Mouse (Mus musculus) neural tube, embryonic 11.5 days (tissue): Measurements from ENCODE around the gene Glis3. TPM values are rescaled to one million over a fixed set of nuclear protein-coding genes. Genes with fewer than 3 reads are reported as not detected.

Source experiments
- ATAC-seq: fragments of 200-750 bp; cut with Nextera tagmentation; 2 replicates; pipeline ENCODE4 v1.8.0; 2017; ENCODE audit warnings: moderate number of reproducible peaks, mild to moderate bottlenecking, moderate TSS enrichment, moderate library complexity; ENCODE audit not compliant: insufficient read depth, low FRiP score, low TSS enrichment
- DNase-seq: peaks from one replicate; pipeline ENCODE4 v3.0.0-alpha.2; 2015; ENCODE audit warnings: low spot score
- H3K27ac ChIP-seq: fragments of 300-500 bp; sonication (generic); 2 replicates; pipeline ENCODE4 v1.5.1; 2014; ENCODE audit warnings: low read depth, mild to moderate bottlenecking, low read length
- H3K27me3 ChIP-seq: fragments of 300-500 bp; sonication (generic); 2 replicates; pipeline ENCODE4 v1.6.1; 2014; ENCODE audit warnings: mild to moderate bottlenecking, low read length, mixed read lengths; ENCODE audit not compliant: control insufficient read depth, insufficient read depth
- H3K36me3 ChIP-seq: fragments of 300-500 bp; sonication (generic); 2 replicates; pipeline ENCODE4 v1.6.1; 2014; ENCODE audit warnings: mild to moderate bottlenecking, low read length, moderate library complexity, mixed read lengths; ENCODE audit not compliant: control insufficient read depth, insufficient read depth
- H3K4me1 ChIP-seq: fragments of 300-500 bp; sonication (generic); 2 replicates; pipeline ENCODE4 v1.6.1; 2014; ENCODE audit warnings: low read length, mixed read lengths; ENCODE audit not compliant: control insufficient read depth, insufficient read depth
- H3K4me2 ChIP-seq: fragments of 300-500 bp; sonication (generic); 2 replicates; pipeline ENCODE4 v1.6.1; 2014; ENCODE audit warnings: low read depth, mild to moderate bottlenecking, moderate library complexity
- H3K4me3 ChIP-seq: fragments of 300-500 bp; sonication (generic); 2 replicates; pipeline ENCODE4 v1.5.1; 2014; ENCODE audit warnings: low read depth, low read length
- H3K9ac ChIP-seq: fragments of 300-500 bp; sonication (generic); 2 replicates; pipeline ENCODE4 v1.6.1; 2014; ENCODE audit warnings: mild to moderate bottlenecking, low read length
- H3K9me3 ChIP-seq: fragments of 300-500 bp; sonication (generic); 2 replicates; pipeline ENCODE4 v1.6.1; 2016; ENCODE audit warnings: low read length; ENCODE audit not compliant: control insufficient read depth
- WGBS: fragments of 180-500 bp; shearing (Covaris S2); extraction: QIAGEN DNeasy Blood & Tissue Kit; methylation state at CpG from one replicate; pipeline ENCODE4 v1.1.7; 2014; 5-methylcytosine and 5-hydroxymethylcytosine counted together
- polyA plus RNA-seq: library from polyadenylated mRNA; unstranded; fragments of >200 nt; fragmentation: Nextera tagmentation; extraction: Ambion mirVana; gene quantifications from 2 replicates; pipeline ENCODE4 v1.2.1, GENCODE M21; 2014

Glis3 gene
- polyA plus RNA-seq, 1 experiment from 2014 or later: 1.6 TPM

DNA sequence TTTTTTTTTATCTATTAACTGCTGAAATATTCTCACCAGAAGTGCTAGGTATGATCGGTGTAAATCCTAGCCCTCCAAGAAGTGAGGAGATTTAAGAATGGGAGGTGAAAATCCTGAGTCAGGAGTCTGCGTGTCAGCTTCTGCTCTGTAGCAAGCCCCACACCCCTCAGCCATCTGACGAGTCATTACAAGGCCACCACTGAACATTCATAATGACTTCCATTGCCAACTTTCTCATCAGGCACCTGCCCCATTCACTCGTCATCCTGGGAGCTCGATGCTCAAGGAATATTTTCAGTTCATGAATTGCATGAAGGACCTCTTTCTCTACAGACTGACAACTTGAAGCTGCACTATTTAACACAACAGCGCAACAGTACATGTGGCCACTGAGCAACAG lies 32.5 kb downstream of the Glis3 start:
- 80% methylated on average over 6 of the region's 6 CpGs for WGBS
- Histone ChIP-seq H3K4me3 (no peak overlapping the region), H3K4me1 (no peaks in the 10 kb centered on the region), H3K9me3 (no peaks in the 10 kb centered on the region), H3K9ac (no peak overlapping the region), H3K4me2 (no peak overlapping the region), H3K27me3 (no peaks in the 10 kb centered on the region), H3K27ac (no peak overlapping the region), H3K36me3 (no peaks in the 10 kb centered on the region)
- DNase-seq (no peak), ATAC-seq (no peak)

DNA sequence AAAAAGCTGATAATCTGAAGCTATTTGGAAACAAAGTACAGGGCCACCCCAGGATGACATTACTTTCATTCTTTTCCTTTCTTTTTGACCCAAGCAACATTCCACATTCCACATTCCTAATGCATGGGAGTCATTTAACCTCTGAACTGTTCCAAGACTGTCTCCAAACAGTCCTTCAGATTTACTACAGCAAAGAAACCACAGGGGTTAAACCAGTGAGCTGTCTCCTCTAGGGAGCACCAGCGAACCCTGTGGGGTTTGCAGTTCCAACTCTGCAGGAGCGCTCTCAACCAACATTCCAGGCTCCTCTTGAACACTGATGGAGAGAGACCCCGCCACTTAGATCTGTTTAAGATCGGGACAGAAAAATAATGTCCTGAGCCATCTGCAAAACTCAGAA lies 33.6 kb downstream of the Glis3 start:
- no peaks in the 10 kb centered on the region for H3K9me3 ChIP-seq

GRCm38 (mm10) chr19:28640861-28641381 lies 39.0 kb downstream of the Glis3 start:
- no peak for ATAC-seq
- 0 out of 2 replicates have a peak, but pooled peaks cover 3% of the 10 kb centered on the region for H3K4me1 ChIP-seq
- no peak overlapping the region for H3K4me3 ChIP-seq
- no peaks in the 10 kb centered on the region for H3K9me3 ChIP-seq
- DNase-seq: no peak
- no peak overlapping the region for H3K9ac ChIP-seq
- H3K27ac ChIP-seq: no peak overlapping the region
- H3K4me2 ChIP-seq: no peak overlapping the region
- no peaks in the 10 kb centered on the region for H3K36me3 ChIP-seq
- no peaks in the 10 kb centered on the region for H3K27me3 ChIP-seq
- 83% methylated on average over 7 of the region's 7 CpGs for WGBS

More for the DNA sequence above, 33.6 kb downstream of the Glis3 start:
- Histone ChIP-seq H3K27ac (no peak overlapping the region), H3K9ac (no peak overlapping the region), H3K4me1 (no peaks in the 10 kb centered on the region), H3K27me3 (no peaks in the 10 kb centered on the region), H3K36me3 (no peaks in the 10 kb centered on the region), H3K4me2 (no peak overlapping the region), H3K4me3 (no peak overlapping the region)
- WGBS: 48% methylated on average over 4 of the region's 4 CpGs
- ATAC-seq (no peak), DNase-seq (no peak)

DNA sequence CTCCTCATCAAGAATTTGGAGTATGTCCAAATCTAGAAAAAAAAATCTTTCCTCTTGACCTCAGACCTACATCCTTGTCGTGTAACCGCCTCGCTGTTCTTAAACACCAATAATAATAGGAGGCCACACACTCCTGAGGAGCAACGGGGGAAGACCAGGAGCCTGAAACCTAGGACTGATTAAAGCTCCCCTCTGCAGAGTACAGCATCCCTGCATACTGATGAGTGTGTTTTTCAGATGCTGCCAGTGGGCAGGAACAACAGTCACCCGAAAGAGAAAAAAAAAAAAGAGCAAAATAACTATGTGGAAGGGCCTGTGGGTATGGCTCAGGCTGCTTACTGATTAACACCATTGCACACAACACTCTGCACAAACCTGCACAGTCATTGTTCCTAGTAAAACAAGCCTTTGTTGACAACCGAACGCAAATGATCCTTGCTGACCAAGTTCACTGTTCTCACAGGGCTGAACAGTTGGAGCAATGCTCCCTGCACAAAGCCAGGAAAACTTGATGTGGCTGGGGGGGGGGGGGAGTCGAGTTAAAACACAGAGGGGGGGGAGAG lies 43.8 kb downstream of the Glis3 start:
- DNase-seq (no peak), ATAC-seq (no peak)
- no peak overlapping the region for H3K4me2 ChIP-seq
- no peaks in the 10 kb centered on the region for H3K9me3 ChIP-seq
- no peak overlapping the region for H3K4me3 ChIP-seq
- H3K9ac ChIP-seq: no peak overlapping the region
- H3K27me3 ChIP-seq: no peaks in the 10 kb centered on the region
- 49% methylated on average over 7 of the region's 8 CpGs for WGBS
- H3K27ac ChIP-seq: no peak overlapping the region
- 0 out of 2 replicates have a peak, but pooled peaks cover 3% of the 10 kb centered on the region for H3K4me1 ChIP-seq
- H3K36me3 ChIP-seq: no peaks in the 10 kb centered on the region

DNA sequence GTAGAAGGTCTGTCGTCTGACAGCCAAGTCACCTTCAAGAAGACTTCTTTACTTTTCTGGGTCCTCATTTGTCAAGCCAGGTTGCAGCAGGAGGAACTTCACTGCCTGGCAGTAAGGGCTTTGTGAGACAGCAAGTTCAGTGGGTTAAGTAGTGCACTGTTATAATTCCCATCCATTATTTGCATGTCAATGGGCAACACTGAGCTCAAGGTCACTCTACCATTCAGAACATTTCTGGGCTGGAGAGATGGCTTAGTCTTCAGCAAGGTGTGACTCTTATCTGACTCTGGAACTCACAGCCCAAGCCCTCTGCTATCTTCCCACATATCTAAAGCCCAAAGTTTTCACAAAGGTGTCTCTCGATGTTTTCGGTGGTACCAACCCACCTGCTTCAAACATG lies 44.9 kb downstream of the Glis3 start:
- Histone ChIP-seq H3K4me2 (no peak overlapping the region), H3K4me3 (no peak overlapping the region), H3K27me3 (no peaks in the 10 kb centered on the region), H3K9me3 (no peaks in the 10 kb centered on the region), H3K27ac (no peak overlapping the region), H3K4me1 (0 out of 2 replicates have a peak, but pooled peaks cover 3% of the 10 kb centered on the region), H3K9ac (no peak overlapping the region), H3K36me3 (no peaks in the 10 kb centered on the region)
- DNase-seq (no peak), ATAC-seq (no peak)
- WGBS: 94% methylated on average over 3 of the region's 3 CpGs

- H3K9ac ChIP-seq: no peak overlapping the region
- H3K4me2 ChIP-seq: no peak overlapping the region
- DNase-seq (no peak), ATAC-seq (no peak)
- H3K27me3 ChIP-seq: no peaks in the 10 kb centered on the region
- no peaks in the 10 kb centered on the region for H3K4me1 ChIP-seq
- H3K27ac ChIP-seq: no peak overlapping the region
- H3K9me3 ChIP-seq: no peaks in the 10 kb centered on the region
- 70% methylated on average over 8 of the region's 8 CpGs for WGBS
- H3K36me3 ChIP-seq: no peaks in the 10 kb centered on the region
- H3K4me3 ChIP-seq: no peak overlapping the region
These were observed 51.5 kb downstream of the Glis3 start for GRCm38 (mm10) chr19:28628416-28628815.

- WGBS: 93% methylated on average over 5 of the region's 5 CpGs
- Histone ChIP-seq H3K27me3 (no peaks in the 10 kb centered on the region), H3K9me3 (no peaks in the 10 kb centered on the region), H3K4me2 (no peak overlapping the region), H3K9ac (no peak overlapping the region), H3K27ac (no peak overlapping the region), H3K4me3 (no peak overlapping the region), H3K4me1 (no peaks in the 10 kb centered on the region), H3K36me3 (no peaks in the 10 kb centered on the region)
- DNase-seq: no peak
- ATAC-seq: no peak
These were observed 53.7 kb downstream of the Glis3 start for GRCm38 (mm10) chr19:28626189-28626588.

- no peak overlapping the region for H3K9ac ChIP-seq
- H3K4me2 ChIP-seq: no peak overlapping the region
- H3K9me3 ChIP-seq: no peaks in the 10 kb centered on the region
- ATAC-seq (no peak), DNase-seq (no peak)
- H3K4me1 ChIP-seq: no peaks in the 10 kb centered on the region
- H3K36me3 ChIP-seq: no peaks in the 10 kb centered on the region
- WGBS: 78% methylated on average over 1 of the region's 1 CpGs
- no peaks in the 10 kb centered on the region for H3K27me3 ChIP-seq
- H3K4me3 ChIP-seq: no peak overlapping the region
- no peak overlapping the region for H3K27ac ChIP-seq
These were observed 55.3 kb downstream of the Glis3 start for GRCm38 (mm10) chr19:28624571-28624970.

DNA sequence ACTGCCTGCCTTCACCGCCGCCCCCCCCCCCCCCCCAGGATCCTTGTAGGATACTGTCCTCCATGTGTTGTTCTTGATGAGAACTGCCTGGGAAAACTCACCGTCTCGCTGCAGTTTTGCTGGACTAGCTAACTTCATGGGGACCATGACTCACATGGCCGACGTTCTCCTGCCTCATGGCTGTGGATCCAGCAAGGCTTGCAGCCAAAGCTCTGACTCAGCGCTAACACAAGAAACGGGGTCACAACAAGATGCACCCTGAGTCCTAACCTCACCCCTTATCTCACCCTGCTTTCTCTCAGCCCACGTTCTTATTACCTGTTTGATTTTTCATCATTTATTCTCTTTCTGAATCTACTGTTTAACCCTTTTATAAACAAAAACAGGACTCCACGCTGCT lies 56.2 kb downstream of the Glis3 start:
- no peak for DNase-seq
- no peak overlapping the region for H3K4me2 ChIP-seq
- no peaks in the 10 kb centered on the region for H3K4me1 ChIP-seq
- no peak overlapping the region for H3K9ac ChIP-seq
- H3K9me3 ChIP-seq: no peaks in the 10 kb centered on the region
- no peaks in the 10 kb centered on the region for H3K27me3 ChIP-seq
- ATAC-seq: no peak
- no peak overlapping the region for H3K4me3 ChIP-seq
- no peaks in the 10 kb centered on the region for H3K36me3 ChIP-seq
- H3K27ac ChIP-seq: no peak overlapping the region
- WGBS: 89% methylated on average over 10 of the region's 10 CpGs
